Mouse (Mus musculus): Measurements from ENCODE around the gene Chrm2. TPM values are rescaled to one million over a fixed set of nuclear protein-coding genes. Genes with fewer than 3 reads are reported as not detected.

Gene Chrm2
- polyA plus RNA-seq, 1 experiment: 0.91 TPM

DNA sequence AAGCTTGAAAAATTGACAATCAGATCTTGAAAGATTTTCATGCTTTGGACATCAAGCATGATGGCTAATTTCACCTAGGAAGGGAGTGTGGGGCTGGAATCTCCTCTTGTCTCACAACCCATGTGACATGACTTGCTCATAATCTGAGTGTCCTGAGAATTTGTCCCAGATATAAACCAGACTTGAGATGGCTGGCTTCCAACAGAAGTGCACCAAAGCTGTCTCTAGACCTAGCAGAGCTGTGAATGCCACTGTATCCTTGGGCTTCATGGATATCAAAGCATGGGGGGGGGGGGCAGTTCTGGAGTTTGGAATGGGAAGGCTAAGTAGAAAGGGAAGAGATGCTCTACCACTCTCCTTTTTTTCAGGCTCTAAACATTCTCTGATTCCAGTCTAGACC, 67.2 kb downstream of the Chrm2 start:
- no peaks in the 10 kb centered on the region for H3K4me1 ChIP-seq (ENCODE audit: control insufficient read depth, insufficient read depth, insufficient read length, low read length)
- no peak overlapping the region for H3K4me3 ChIP-seq (ENCODE audit: low read depth, low read length)
- no peak for TF ChIP-seq CTCF (IDR thresholded peaks at IDR 0.05; ENCODE audit: extremely low read depth, insufficient read length, insufficient replicate concordance, low read depth, low read length)
- no peak for TF ChIP-seq POLR2A (IDR thresholded peaks at IDR 0.05; ENCODE audit: low read depth, low read length)
- H3K27ac ChIP-seq (ENCODE audit: insufficient read depth, low read depth, low read length): no peak overlapping the region
- no peaks in the 10 kb centered on the region for H3K27me3 ChIP-seq (ENCODE audit: control insufficient read depth, insufficient read depth, low read length)
- H3K36me3 ChIP-seq (ENCODE audit: control insufficient read depth, insufficient read depth, low read length): no peaks in the 10 kb centered on the region

DNA sequence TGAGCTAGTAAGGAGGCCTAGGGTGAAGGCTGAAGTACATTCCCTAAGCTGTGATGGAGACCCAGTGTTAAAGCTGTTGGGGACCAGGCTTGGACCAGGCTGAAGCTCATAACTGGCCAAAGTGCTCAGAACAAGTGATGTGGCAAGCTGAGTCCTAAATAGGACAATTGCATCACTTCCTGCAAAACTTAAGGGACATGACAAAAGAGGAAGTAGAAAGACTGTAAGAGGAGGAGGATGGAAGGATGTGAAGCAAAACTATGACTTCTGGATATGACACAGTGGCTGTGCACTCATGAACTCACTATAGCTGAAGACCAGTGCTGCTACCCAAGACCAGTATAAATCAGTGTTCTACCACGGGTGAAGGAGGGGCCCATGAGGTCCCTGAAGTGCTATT, 69.1 kb downstream of the Chrm2 start:
- Histone ChIP-seq H3K27ac (ENCODE audit: insufficient read depth, low read depth, low read length) (no peak overlapping the region), H3K4me1 (ENCODE audit: control insufficient read depth, insufficient read depth, insufficient read length, low read length) (no peaks in the 10 kb centered on the region), H3K36me3 (ENCODE audit: control insufficient read depth, insufficient read depth, low read length) (no peaks in the 10 kb centered on the region), H3K27me3 (ENCODE audit: control insufficient read depth, insufficient read depth, low read length) (no peaks in the 10 kb centered on the region), H3K4me3 (ENCODE audit: low read depth, low read length) (no peak overlapping the region)
- TF ChIP-seq POLR2A (IDR thresholded peaks at IDR 0.05; ENCODE audit: low read depth, low read length): no peak
- no peak for TF ChIP-seq CTCF (IDR thresholded peaks at IDR 0.05; ENCODE audit: extremely low read depth, insufficient read length, insufficient replicate concordance, low read depth, low read length)
- WGBS: 43% methylated on average over 1 of the region's 1 CpGs

DNA sequence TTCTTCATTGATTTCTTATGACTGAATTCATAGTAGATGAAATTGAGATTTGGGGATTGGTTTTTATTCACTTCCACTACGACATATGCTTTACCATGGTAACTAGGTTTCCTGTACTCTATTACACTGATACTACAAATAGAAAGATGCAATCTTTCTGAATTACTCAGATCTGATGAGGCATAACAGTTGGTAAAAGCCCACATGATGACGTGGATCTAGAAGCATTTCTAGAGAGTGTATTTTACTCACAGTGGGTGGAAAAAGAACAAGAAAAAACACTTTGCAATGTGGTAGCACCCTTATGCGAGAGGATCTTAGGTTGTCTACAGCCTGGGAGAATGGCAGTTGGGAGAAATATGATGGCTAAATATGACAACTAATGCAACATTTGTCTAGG, 76.1 kb downstream of the Chrm2 start:
- H3K27ac ChIP-seq (ENCODE audit: insufficient read depth, low read depth, low read length): no peak overlapping the region
- H3K27me3 ChIP-seq (ENCODE audit: control insufficient read depth, insufficient read depth, low read length): no peaks in the 10 kb centered on the region
- H3K4me3 ChIP-seq (ENCODE audit: low read depth, low read length): no peak overlapping the region
- H3K36me3 ChIP-seq (ENCODE audit: control insufficient read depth, insufficient read depth, low read length): no peaks in the 10 kb centered on the region
- 81% methylated on average over 3 of the region's 3 CpGs for WGBS
- TF ChIP-seq POLR2A (IDR thresholded peaks at IDR 0.05; ENCODE audit: low read depth, low read length) (no peak), CTCF (IDR thresholded peaks at IDR 0.05; ENCODE audit: extremely low read depth, insufficient read length, insufficient replicate concordance, low read depth, low read length) (no peak)
- H3K4me1 ChIP-seq (ENCODE audit: control insufficient read depth, insufficient read depth, insufficient read length, low read length): no peaks in the 10 kb centered on the region

DNA sequence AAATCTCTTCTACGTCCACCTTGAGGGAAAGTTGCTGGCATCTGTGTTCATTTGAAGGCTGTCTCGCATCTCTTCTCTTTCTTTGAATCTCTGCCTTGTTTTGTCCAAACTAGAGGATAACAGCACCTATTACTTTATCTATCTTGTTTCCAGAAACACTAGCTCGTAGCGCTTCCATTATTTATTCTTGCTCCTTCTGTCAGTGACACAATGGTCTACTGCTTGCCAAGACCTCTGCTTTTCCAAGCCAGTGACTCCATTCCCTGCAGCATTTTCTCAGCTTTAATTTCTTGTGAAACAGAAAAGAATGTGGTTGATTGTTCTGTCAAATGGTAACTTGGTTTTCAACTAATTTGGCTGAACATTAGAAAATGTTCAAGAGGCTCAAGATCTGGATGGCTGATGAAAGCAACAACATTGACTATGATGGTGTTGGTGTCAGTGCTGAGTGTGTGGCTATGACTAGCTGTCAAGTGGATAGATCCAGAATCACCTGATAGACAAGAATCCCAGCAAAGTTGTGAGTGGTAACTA, 96.3 kb downstream of the Chrm2 start:
- TF ChIP-seq CTCF (IDR thresholded peaks at IDR 0.05; ENCODE audit: extremely low read depth, insufficient read length, insufficient replicate concordance, low read depth, low read length) (no peak), POLR2A (IDR thresholded peaks at IDR 0.05; ENCODE audit: low read depth, low read length) (no peak)
- H3K36me3 ChIP-seq (ENCODE audit: control insufficient read depth, insufficient read depth, low read length): no peaks in the 10 kb centered on the region
- no peak overlapping the region for H3K27ac ChIP-seq (ENCODE audit: insufficient read depth, low read depth, low read length)
- no peaks in the 10 kb centered on the region for H3K27me3 ChIP-seq (ENCODE audit: control insufficient read depth, insufficient read depth, low read length)
- 75% methylated on average over 4 of the region's 4 CpGs for WGBS
- H3K4me1 ChIP-seq (ENCODE audit: control insufficient read depth, insufficient read depth, insufficient read length, low read length): no peaks in the 10 kb centered on the region
- H3K4me3 ChIP-seq (ENCODE audit: low read depth, low read length): no peak overlapping the region

DNA sequence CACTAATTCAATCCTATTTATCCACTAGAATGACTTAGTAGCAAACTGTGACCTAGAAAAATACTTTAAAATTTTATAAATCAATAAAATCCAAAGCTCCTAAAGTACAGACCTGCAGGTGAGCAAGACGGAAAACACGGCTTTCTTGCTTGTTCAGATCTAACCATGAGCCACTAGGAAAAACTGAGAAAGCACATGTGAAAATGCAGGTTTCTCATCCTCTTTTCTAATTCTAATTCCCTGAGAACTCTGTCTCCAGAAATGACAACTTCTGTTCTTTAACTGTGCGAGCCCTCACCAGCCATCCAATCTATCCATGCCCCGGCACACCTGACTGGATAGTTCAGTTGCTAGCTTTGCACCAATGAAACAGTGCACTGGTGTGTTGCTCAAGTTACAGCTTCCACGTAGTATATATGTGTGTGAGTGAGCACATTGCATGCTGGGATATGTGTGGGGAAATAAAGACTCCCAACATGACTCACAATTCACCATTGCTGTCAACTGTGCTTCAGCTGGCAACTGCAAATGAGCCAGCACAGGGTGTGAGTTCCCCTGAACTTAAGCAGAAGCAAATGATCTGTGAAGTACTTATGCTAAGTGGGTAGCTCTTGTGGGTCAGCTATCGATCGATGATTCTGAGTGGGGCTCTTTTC, 119.3 kb downstream of the Chrm2 start:
- Histone ChIP-seq H3K4me3 (ENCODE audit: low read depth, low read length) (no peak overlapping the region), H3K27ac (ENCODE audit: insufficient read depth, low read depth, low read length) (no peak overlapping the region), H3K27me3 (ENCODE audit: control insufficient read depth, insufficient read depth, low read length) (no peaks in the 10 kb centered on the region), H3K36me3 (ENCODE audit: control insufficient read depth, insufficient read depth, low read length) (no peaks in the 10 kb centered on the region), H3K4me1 (ENCODE audit: control insufficient read depth, insufficient read depth, insufficient read length, low read length) (no peaks in the 10 kb centered on the region)
- TF ChIP-seq CTCF (IDR thresholded peaks at IDR 0.05; ENCODE audit: extremely low read depth, insufficient read length, insufficient replicate concordance, low read depth, low read length): no peak
- no peak for TF ChIP-seq POLR2A (IDR thresholded peaks at IDR 0.05; ENCODE audit: low read depth, low read length)
- 81% methylated on average over 7 of the region's 7 CpGs for WGBS

DNA sequence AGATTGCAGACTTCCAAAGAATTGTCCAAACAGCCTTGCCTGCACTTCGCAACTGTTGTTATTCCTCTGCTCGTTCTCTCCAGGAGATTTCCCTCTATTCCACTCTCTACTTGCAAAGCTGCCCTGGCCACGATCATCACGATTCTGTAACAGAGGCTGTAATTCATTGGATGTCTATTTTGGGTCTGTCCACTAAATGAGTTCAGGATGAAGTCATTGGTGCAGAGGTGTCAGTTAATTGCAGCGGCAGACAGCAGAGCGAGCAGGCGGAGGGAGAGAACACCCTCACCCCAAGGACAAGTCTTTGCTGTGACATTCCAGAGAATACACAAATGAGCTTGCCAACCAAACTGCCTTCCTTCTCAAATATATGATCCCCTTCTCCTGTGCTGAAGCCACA, 120.1 kb downstream of the Chrm2 start:
- WGBS: 47% methylated on average over 7 of the region's 7 CpGs
- no peak for TF ChIP-seq POLR2A (IDR thresholded peaks at IDR 0.05; ENCODE audit: low read depth, low read length)
- TF ChIP-seq CTCF (IDR thresholded peaks at IDR 0.05; ENCODE audit: extremely low read depth, insufficient read length, insufficient replicate concordance, low read depth, low read length): no peak
- H3K4me3 ChIP-seq (ENCODE audit: low read depth, low read length): no peak overlapping the region
- no peak overlapping the region for H3K27ac ChIP-seq (ENCODE audit: insufficient read depth, low read depth, low read length)
- no peaks in the 10 kb centered on the region for H3K36me3 ChIP-seq (ENCODE audit: control insufficient read depth, insufficient read depth, low read length)
- no peaks in the 10 kb centered on the region for H3K4me1 ChIP-seq (ENCODE audit: control insufficient read depth, insufficient read depth, insufficient read length, low read length)
- no peaks in the 10 kb centered on the region for H3K27me3 ChIP-seq (ENCODE audit: control insufficient read depth, insufficient read depth, low read length)

DNA sequence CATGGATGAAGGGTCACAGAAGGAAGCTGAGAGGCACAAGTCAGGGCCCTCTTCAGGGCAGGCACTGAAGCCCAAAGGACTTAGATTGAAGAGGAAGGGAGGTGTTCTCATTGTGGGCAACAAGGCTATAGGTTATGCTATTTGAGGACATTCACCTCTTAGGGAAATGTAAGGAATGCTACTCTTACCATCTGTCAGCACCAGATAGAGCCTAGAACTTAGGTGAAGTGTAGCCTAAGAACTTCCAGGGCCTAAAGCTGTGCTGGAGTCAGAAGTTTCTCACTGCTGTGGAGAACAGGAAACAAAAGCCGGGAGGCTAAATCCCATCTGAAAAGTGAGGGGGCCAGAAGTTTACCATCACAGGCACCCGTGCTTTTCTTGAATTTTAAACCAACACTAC, 120.6 kb downstream of the Chrm2 start:
- 59% methylated on average over 2 of the region's 2 CpGs for WGBS
- Histone ChIP-seq H3K36me3 (ENCODE audit: control insufficient read depth, insufficient read depth, low read length) (no peaks in the 10 kb centered on the region), H3K27ac (ENCODE audit: insufficient read depth, low read depth, low read length) (no peak overlapping the region), H3K27me3 (ENCODE audit: control insufficient read depth, insufficient read depth, low read length) (no peaks in the 10 kb centered on the region), H3K4me3 (ENCODE audit: low read depth, low read length) (no peak overlapping the region), H3K4me1 (ENCODE audit: control insufficient read depth, insufficient read depth, insufficient read length, low read length) (no peaks in the 10 kb centered on the region)
- TF ChIP-seq CTCF (IDR thresholded peaks at IDR 0.05; ENCODE audit: extremely low read depth, insufficient read length, insufficient replicate concordance, low read depth, low read length) (no peak), POLR2A (IDR thresholded peaks at IDR 0.05; ENCODE audit: low read depth, low read length) (no peak)
